Mouse (Mus musculus) limb, embryonic 13.5 days (tissue): ENCODE results near the gene Dpp4. TPM values are rescaled to one million over a fixed set of nuclear protein-coding genes. Genes with fewer than 3 reads are reported as not detected.

ENCODE experiments used
- ATAC-seq: fragments of 200-750 bp; cut with Nextera tagmentation; 2 replicates; pipeline ENCODE4 v1.8.0; 2017; ENCODE audit warnings: low read depth, moderate number of reproducible peaks, moderate TSS enrichment; ENCODE audit not compliant: low FRiP score
- H3K27ac ChIP-seq: fragments of 300-500 bp; sonication (generic); 2 replicates; pipeline ENCODE4 v1.5.1; 2015; ENCODE audit warnings: inconsistent platforms, mild to moderate bottlenecking, moderate library complexity
- H3K27me3 ChIP-seq: fragments of 300-500 bp; sonication (generic); 2 replicates; pipeline ENCODE4 v1.6.1; 2015; ENCODE audit warnings: mild to moderate bottlenecking, inconsistent platforms
- H3K36me3 ChIP-seq: fragments of 300-500 bp; sonication (generic); 2 replicates; pipeline ENCODE4 v1.6.1; 2015; ENCODE audit warnings: inconsistent platforms, mild to moderate bottlenecking, moderate library complexity
- H3K4me1 ChIP-seq: fragments of 300-500 bp; sonication (generic); 2 replicates; pipeline ENCODE4 v1.6.1; 2015; ENCODE audit warnings: inconsistent platforms
- H3K4me2 ChIP-seq: fragments of 300-500 bp; sonication (generic); replicated peaks from 2 replicates; pipeline ENCODE4 v1.6.1; 2015; ENCODE audit warnings: inconsistent platforms, mild to moderate bottlenecking, moderate library complexity
- H3K4me3 ChIP-seq: fragments of 300-500 bp; sonication (generic); 2 replicates; pipeline ENCODE4 v1.5.1; 2015; ENCODE audit warnings: moderate library complexity, mild to moderate bottlenecking, inconsistent platforms
- H3K9ac ChIP-seq: fragments of 300-500 bp; sonication (generic); 2 replicates; pipeline ENCODE4 v1.6.1; 2015; ENCODE audit warnings: mild to moderate bottlenecking, inconsistent platforms
- H3K9me3 ChIP-seq: fragments of 300-500 bp; sonication (generic); 2 replicates; pipeline ENCODE4 v1.6.1; 2016; ENCODE audit warnings: inconsistent platforms
- WGBS: fragments of 180-500 bp; shearing (Covaris S2); methylation state at CpG from one replicate; pipeline ENCODE4 v1.1.7; 2015; 5-methylcytosine and 5-hydroxymethylcytosine counted together
- polyA plus RNA-seq: library from polyadenylated mRNA; unstranded; fragments of >200 nt; fragmentation: Nextera tagmentation; extraction: Ambion mirVana; gene quantifications from 2 replicates; pipeline ENCODE4 v1.2.1, GENCODE M21; 2015

Dpp4 gene
- polyA plus RNA-seq: 0.67 and 1.3 TPM in 2 replicates

DNA sequence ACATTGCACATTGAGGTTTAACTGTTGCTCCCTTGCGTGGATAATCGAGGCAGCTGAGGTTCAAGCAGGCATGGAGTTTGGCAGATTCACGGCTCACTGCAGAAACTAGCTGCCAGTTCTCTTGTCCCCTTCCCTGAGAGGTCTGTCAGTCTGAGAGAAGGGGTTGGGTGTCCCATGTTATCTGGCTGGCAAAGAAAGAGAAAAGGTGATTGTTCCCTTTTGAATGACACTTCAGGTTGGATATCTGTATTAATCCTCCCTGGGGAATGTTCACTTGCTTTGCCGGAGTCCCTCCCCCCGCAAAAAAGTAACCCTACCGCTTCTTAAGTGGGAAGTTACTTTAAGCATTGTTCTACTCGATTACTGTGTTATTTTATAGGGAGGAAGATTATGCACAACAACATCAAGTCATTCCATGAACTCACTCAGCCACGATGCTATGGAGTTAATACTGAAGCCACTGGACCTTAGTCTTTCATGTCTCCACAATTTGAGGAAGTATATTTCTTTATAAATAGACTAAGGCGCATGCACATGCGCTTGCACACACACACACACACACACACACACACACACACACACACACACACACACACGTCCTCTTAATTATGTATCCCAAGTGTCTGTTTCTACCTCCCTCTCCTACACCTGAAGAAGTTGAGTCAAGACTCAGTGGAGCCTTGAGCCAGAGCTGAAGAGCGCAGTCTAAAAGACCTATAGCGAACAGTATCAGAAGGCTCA, at the start of gene Dpp4:
Gene Dpp4, minus strand, starts transcription at position 151 of the 741 bp plus-strand sequence.
- Histone ChIP-seq H3K9me3 (no peaks in the 10 kb centered on the region), H3K4me2 (peak within 1 kb of the TSS; percentile 89), H3K36me3 (no peaks in the 10 kb centered on the region), H3K9ac (peak within 1 kb of the TSS; percentile 60), H3K4me3 (peak within 1 kb of the TSS; percentile 49), H3K27ac (no peak within 1 kb of the TSS), H3K27me3 (peaks cover 33% of the 10 kb centered on the region), H3K4me1 (peaks cover 17% of the 10 kb centered on the region; the same call in 1 of the 2 replicates)
- WGBS: 58% methylated on average over 13 of the region's 13 CpGs
- 0 out of 2 replicates have a peak, but pooled peaks have one; percentile 8 for ATAC-seq

DNA sequence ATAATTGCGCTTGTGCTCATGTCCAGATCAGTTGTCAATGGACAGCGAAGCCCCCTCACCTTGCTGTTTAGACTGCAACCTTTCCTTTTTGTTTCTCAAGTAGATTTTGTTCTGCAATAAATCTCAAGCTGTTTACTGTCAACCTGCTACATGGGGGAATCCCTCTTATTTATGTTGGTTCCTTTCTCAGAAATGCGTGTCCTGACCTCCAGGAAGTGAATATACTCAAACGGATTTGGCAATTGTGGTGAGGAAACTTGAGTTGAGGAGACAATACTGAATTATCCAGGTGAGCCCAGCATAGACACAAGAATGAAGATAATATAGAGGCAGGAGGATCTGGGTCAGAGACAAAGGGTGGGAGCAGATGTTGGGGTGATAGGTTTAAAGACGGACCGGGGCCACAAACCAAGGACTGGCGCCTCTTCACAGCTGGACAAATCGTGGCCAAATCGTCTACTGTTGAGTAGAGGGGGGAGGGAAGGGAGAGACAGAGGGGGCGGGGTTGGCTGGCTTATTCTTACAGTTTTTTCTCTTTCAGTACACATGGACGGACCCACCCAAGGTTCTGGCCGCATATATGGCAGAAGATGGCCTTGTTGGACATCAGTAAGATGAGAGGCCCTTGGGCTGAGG, 48.9 kb upstream of the Dpp4 start:
- ATAC-seq: no peak
- Histone ChIP-seq H3K36me3 (no peaks in the 10 kb centered on the region), H3K4me3 (no peak overlapping the region), H3K9ac (no peak overlapping the region), H3K27ac (no peak overlapping the region), H3K27me3 (peaks cover 4% of the 10 kb centered on the region; the same call in 1 of the 2 replicates), H3K9me3 (no peaks in the 10 kb centered on the region), H3K4me2 (no peak overlapping the region), H3K4me1 (peaks cover 10% of the 10 kb centered on the region)
- WGBS: 75% methylated on average over 12 of the region's 12 CpGs

DNA sequence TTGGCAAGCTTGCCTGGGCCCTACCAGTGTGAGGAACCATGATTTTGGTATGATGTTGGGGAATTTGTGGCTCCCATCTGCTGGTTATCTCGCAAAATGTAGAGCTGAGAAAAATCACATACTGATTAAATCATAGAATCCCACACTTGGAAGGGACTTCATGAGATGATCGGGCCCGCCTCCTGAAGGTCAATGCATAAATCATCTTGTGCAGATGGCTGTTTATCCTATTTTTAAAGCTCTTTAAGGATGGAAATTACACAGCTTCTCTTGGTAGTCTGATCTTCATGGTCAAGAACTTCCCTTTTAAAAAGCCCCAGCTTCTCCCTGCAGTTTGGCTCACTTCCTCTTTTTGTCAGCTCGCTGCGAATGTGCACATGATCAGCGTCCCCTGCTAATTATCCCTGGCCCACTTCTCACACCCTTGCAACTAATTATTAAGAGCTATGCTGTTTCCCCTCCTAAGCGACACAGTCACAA, 48.2 kb upstream of the Dpp4 start:
- no peak overlapping the region for H3K27ac ChIP-seq
- no peaks in the 10 kb centered on the region for H3K36me3 ChIP-seq
- H3K4me2 ChIP-seq: no peak overlapping the region
- H3K9me3 ChIP-seq: no peaks in the 10 kb centered on the region
- peaks cover 4% of the 10 kb centered on the region; the same call in 1 of the 2 replicates for H3K27me3 ChIP-seq
- no peak for ATAC-seq
- no peak overlapping the region for H3K4me3 ChIP-seq
- H3K4me1 ChIP-seq: peaks cover 10% of the 10 kb centered on the region
- H3K9ac ChIP-seq: no peak overlapping the region
- 65% methylated on average over 7 of the region's 7 CpGs for WGBS

DNA sequence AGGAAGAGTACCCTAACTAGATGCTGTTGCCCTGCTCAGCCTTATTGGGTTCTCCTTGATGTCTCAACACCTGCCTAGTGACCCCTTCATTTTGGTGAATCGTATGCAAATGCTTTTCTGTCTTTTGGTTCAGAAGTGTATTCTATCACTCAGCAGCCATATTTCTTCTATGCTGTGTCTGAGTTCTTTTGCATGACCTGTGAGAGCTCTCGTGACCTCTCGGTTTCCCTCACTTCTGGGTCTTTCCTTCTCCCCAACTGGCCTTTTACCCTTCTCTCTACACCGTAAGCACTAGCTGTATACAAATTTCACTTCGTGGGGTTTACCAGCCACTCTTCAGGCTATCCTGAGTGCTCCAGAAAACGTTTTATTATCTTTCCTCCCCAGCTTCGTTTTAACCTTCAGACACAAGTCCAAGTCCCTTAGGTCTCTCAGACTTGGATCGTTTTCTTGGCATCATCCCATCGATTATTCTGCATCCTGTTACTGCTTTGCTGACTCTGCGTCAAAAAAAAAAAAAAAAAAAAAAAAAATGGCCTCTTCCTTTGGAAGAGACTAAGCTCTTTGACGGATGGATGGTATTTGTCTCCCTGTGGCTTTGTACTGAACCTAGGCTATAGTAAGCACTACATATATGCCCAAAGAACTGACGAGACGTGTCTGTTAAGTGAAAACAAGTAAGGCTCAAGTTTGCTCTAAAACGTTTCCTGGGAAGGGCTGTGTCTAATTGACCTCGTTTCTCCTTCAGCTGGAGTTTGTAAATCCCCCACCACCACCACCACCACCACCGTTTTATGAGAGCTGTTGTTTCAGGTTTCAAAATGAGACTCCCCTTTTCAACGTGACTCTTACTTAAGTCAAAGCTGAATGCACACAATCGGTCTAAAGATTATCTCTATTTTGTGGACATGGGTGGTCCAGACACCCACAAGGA, 47.5 kb upstream of the Dpp4 start:
- Histone ChIP-seq H3K27ac (no peak overlapping the region), H3K9ac (no peak overlapping the region), H3K36me3 (no peaks in the 10 kb centered on the region), H3K4me2 (no peak overlapping the region), H3K27me3 (peaks cover 4% of the 10 kb centered on the region; the same call in 1 of the 2 replicates), H3K4me3 (no peak overlapping the region), H3K4me1 (peaks cover 10% of the 10 kb centered on the region), H3K9me3 (no peaks in the 10 kb centered on the region)
- 41% methylated on average over 18 of the region's 18 CpGs for WGBS
- ATAC-seq: no peak

DNA sequence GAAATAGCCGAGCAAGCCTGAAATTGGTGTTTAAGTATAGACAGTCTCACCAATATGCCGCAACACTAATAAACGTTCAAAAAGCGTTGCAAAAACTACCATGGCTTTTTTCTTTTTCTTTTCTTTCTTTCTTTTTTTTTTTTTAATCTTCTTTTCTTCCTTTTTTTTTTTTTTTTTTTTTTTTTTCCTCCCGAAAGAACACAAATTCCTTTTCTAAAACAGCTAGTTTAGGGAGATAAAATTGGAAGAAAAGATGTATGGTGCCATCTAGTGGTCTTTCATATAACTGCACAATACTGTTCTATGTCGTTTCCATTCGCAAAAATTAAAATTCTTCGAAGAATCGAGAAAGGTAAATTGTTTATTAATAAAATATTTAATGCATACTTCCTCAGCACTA, 46.0 kb upstream of the Dpp4 start:
- ATAC-seq: no peak
- Histone ChIP-seq H3K27ac (no peak overlapping the region), H3K4me3 (no peak overlapping the region), H3K4me1 (peaks cover 10% of the 10 kb centered on the region), H3K27me3 (peaks cover 4% of the 10 kb centered on the region; the same call in 1 of the 2 replicates), H3K36me3 (no peaks in the 10 kb centered on the region), H3K9me3 (no peaks in the 10 kb centered on the region), H3K9ac (no peak overlapping the region), H3K4me2 (no peak overlapping the region)
- 39% methylated on average over 9 of the region's 9 CpGs for WGBS

DNA sequence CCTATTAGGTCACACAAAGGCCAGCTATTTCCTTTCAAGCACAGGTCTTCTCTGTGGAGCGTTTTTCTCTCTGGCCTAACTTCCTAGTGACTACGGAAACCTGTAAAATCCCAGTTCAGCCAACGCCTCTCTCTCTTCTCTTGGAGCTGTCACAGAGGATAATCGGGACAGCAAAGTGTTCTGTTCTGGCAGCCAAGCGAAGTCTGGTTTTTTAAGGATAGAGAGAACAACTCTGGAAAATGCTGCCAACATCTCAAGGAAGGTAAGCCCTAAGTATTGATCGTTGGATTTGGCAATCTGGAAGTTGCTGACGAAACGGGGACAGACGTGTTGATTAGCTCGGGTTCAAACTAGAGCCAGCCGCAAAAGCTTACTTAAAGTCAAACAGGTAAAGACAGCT, 43.0 kb upstream of the Dpp4 start:
- H3K4me1 ChIP-seq: peaks cover 5% of the 10 kb centered on the region; the same call in 1 of the 2 replicates
- no peak for ATAC-seq
- H3K36me3 ChIP-seq: no peaks in the 10 kb centered on the region
- peaks cover 4% of the 10 kb centered on the region; the same call in 1 of the 2 replicates for H3K27me3 ChIP-seq
- no peaks in the 10 kb centered on the region for H3K9me3 ChIP-seq
- no peak overlapping the region for H3K4me2 ChIP-seq
- H3K4me3 ChIP-seq: no peak overlapping the region
- H3K27ac ChIP-seq: no peak overlapping the region
- 80% methylated on average over 11 of the region's 11 CpGs for WGBS
- no peak overlapping the region for H3K9ac ChIP-seq

DNA sequence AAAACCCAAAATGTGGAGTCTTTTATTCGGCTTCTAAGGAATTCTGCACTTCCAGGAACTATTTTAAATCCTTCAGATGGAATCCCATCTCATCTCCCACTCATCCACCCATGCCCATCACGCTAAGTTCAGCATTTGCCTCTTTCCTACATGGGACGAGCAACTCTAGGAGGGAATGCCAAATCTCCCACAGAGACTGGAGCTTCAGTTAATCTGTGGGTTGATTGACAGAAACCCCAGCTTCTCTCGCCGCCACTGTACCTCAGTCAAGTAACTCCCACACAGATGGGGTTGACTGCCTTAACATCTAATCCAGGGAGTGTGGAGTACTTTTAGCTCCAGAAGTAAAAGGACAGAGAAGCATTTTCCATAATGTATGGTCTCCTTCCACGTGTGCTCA, 42.0 kb upstream of the Dpp4 start:
- Histone ChIP-seq H3K4me1 (no peaks in the 10 kb centered on the region), H3K27me3 (peaks cover 4% of the 10 kb centered on the region; the same call in 1 of the 2 replicates), H3K36me3 (no peaks in the 10 kb centered on the region), H3K9me3 (no peaks in the 10 kb centered on the region), H3K27ac (no peak overlapping the region), H3K9ac (no peak overlapping the region), H3K4me3 (no peak overlapping the region), H3K4me2 (no peak overlapping the region)
- 77% methylated on average over 6 of the region's 6 CpGs for WGBS
- ATAC-seq: no peak

DNA sequence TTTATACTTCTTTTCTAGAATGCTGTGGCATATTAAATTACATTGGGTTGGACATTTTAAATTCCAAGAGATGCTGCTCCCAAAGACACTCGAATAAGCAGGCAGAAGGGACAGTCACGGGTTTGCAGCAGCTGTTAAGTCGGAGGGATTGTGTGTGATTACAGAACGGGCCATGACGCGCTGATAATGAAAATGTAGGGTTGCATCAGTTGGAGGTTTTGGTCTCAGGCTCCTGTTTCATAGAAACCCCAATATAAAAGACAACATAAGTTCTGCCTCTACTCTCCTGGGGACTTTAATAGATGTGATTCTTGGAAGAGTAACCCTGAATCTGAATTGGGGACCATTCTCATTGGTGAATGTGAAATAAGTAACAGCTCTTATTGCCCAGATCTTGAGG, 38.3 kb upstream of the Dpp4 start:
- Histone ChIP-seq H3K27me3 (no peaks in the 10 kb centered on the region), H3K9me3 (no peaks in the 10 kb centered on the region), H3K27ac (no peak overlapping the region), H3K4me2 (no peak overlapping the region), H3K4me1 (no peaks in the 10 kb centered on the region), H3K9ac (no peak overlapping the region), H3K36me3 (no peaks in the 10 kb centered on the region), H3K4me3 (no peak overlapping the region)
- no peak for ATAC-seq
- WGBS: 81% methylated on average over 6 of the region's 6 CpGs

GRCm38 (mm10) chr2:62449692-62450346, 37.8 kb upstream of the Dpp4 start:
- no peak for ATAC-seq
- no peak overlapping the region for H3K4me2 ChIP-seq
- H3K4me3 ChIP-seq: no peak overlapping the region
- no peaks in the 10 kb centered on the region for H3K9me3 ChIP-seq
- H3K36me3 ChIP-seq: no peaks in the 10 kb centered on the region
- H3K27ac ChIP-seq: no peak overlapping the region
- H3K4me1 ChIP-seq: no peaks in the 10 kb centered on the region
- no peaks in the 10 kb centered on the region for H3K27me3 ChIP-seq
- 83% methylated on average over 5 of the region's 5 CpGs for WGBS
- no peak overlapping the region for H3K9ac ChIP-seq

- Histone ChIP-seq H3K27me3 (no peaks in the 10 kb centered on the region), H3K4me2 (0 out of 2 replicates have a peak overlapping the region, but pooled peaks have one; percentile 2), H3K4me3 (no peak overlapping the region), H3K4me1 (no peaks in the 10 kb centered on the region), H3K27ac (no peak overlapping the region), H3K36me3 (no peaks in the 10 kb centered on the region), H3K9ac (no peak overlapping the region), H3K9me3 (no peaks in the 10 kb centered on the region; the same call in 1 of the 2 replicates)
- ATAC-seq: no peak
- 68% methylated on average over 13 of the region's 13 CpGs for WGBS
Measured at GRCm38 (mm10) chr2:62440802-62441544, 28.9 kb upstream of the Dpp4 start.

GRCm38 (mm10) chr2:62440083-62440482, 28.1 kb upstream of the Dpp4 start:
- 73% methylated on average over 4 of the region's 4 CpGs for WGBS
- Histone ChIP-seq H3K27me3 (no peaks in the 10 kb centered on the region), H3K4me2 (no peak overlapping the region), H3K9ac (no peak overlapping the region), H3K4me1 (no peaks in the 10 kb centered on the region), H3K4me3 (no peak overlapping the region), H3K36me3 (no peaks in the 10 kb centered on the region), H3K27ac (no peak overlapping the region), H3K9me3 (no peaks in the 10 kb centered on the region; the same call in 1 of the 2 replicates)
- no peak for ATAC-seq
